9 mouse cellular contexts compared by ENCODE assay signal in genomic region chr9:89687503-89688226, GRCm38 (mm10). TPM values are rescaled to one million over a fixed set of nuclear protein-coding genes. Genes with fewer than 3 reads are reported as not detected.
DNase-seq lines count a peak whose midpoint lies in the region; ATAC-seq and TF ChIP-seq lines count a peak whose summit lies in the region.
"Had no signal": no experiment of that assay in that cellular context is flagged by ENCODE, and none has a peak within 500 bp of the region (broad histone marks: within the 10 kb centered on the region; RNA-seq: fewer than 3 reads in every experiment).

No protein-coding gene starts in this region.

- no peaks in the 10 kb centered on the region for H3K36me3 ChIP-seq in limb, embryonic 12.5 days
- H3K36me3 ChIP-seq in stomach, postnatal 0 days (ENCODE audit: control insufficient read depth, insufficient read depth, low read length): no peaks in the 10 kb centered on the region
- H3K36me3 ChIP-seq: liver, embryonic 13.5 days had no signal

- no peaks in the 10 kb centered on the region for H3K9me3 ChIP-seq in limb, embryonic 12.5 days
- no peaks in the 10 kb centered on the region for H3K9me3 ChIP-seq in stomach, postnatal 0 days (ENCODE audit: control insufficient read depth, low read length)
- H3K9me3 ChIP-seq: liver, embryonic 13.5 days had no signal

- no peak for TF ChIP-seq POLR2A in cortical plate, adult 2 months (IDR thresholded peaks at IDR 0.05; ENCODE audit: extremely low read depth, insufficient read depth, low read length)

- H3K27ac ChIP-seq in cortical plate, adult 2 months (ENCODE audit: insufficient read depth, low read length): no peak overlapping the region
- no peak overlapping the region for H3K27ac ChIP-seq in limb, embryonic 12.5 days
- no peak overlapping the region for H3K27ac ChIP-seq in stomach, postnatal 0 days (replicated peaks)
- H3K27ac ChIP-seq: liver, embryonic 13.5 days had no signal

- H3K9ac ChIP-seq in limb, embryonic 12.5 days (replicated peaks): no peak overlapping the region
- no peak overlapping the region for H3K9ac ChIP-seq in stomach, postnatal 0 days (ENCODE audit: low read length)
- H3K9ac ChIP-seq: liver, embryonic 13.5 days had no signal

- ATAC-seq in limb, embryonic 12.5 days (ENCODE audit: insufficient number of reproducible peaks, insufficient read depth, low FRiP score, low TSS enrichment, low read depth): 0 out of 2 replicates have a peak, but pooled peaks have one; percentile 20
- ATAC-seq in stomach, postnatal 0 days (ENCODE audit: low FRiP score, low TSS enrichment): no peak
- ATAC-seq in erythroid progenitor cell, adult 5-6 weeks (replicated peaks; ENCODE audit: low FRiP score, poor library complexity, severe bottlenecking): no peak

- peak; percentile 80 for TF ChIP-seq CTCF in cortical plate, adult 2 months (IDR thresholded peaks at IDR 0.05; ENCODE audit: extremely low read depth, insufficient read depth, low read length)
- TF ChIP-seq CTCF in stomach, postnatal 0 days (IDR thresholded peaks at IDR 0.05; ENCODE audit: low read depth): peak; percentile 77

- H3K4me1 ChIP-seq in cortical plate, adult 2 months (ENCODE audit: control insufficient read depth, insufficient read depth, low read length): no peaks in the 10 kb centered on the region
- no peaks in the 10 kb centered on the region for H3K4me1 ChIP-seq in limb, embryonic 12.5 days (replicated peaks)
- H3K4me1 ChIP-seq in stomach, postnatal 0 days (replicated peaks; ENCODE audit: control insufficient read depth, insufficient read depth): no peaks in the 10 kb centered on the region
- H3K4me1 ChIP-seq: liver, embryonic 13.5 days had no signal

- TF ChIP-seq EP300 in stomach, postnatal 0 days (optimal IDR thresholded peaks at IDR 0.05): no peak

- H3K4me3 ChIP-seq in cortical plate, adult 2 months (ENCODE audit: insufficient read depth, low read length): no peak overlapping the region
- H3K4me3 ChIP-seq in limb, embryonic 12.5 days (replicated peaks): no peak overlapping the region
- no peak overlapping the region for H3K4me3 ChIP-seq in stomach, postnatal 0 days (ENCODE audit: low read depth, low read length)
- H3K4me3 ChIP-seq: liver, embryonic 13.5 days had no signal

- 61% methylated on average over 10 of the region's 10 CpGs for WGBS in limb, embryonic 12.5 days
- 54% methylated on average over 10 of the region's 10 CpGs for WGBS in stomach, postnatal 0 days

- DNase-seq in kidney, adult 9 months: peak; percentile 12
- no peak for DNase-seq in kidney, postnatal 14 days
- peak; percentile 54 for DNase-seq in CD4-positive, CD25-positive, alpha-beta regulatory T cell, adult 2 months (ENCODE audit: low read depth, low spot score)
- DNase-seq in stomach, postnatal 0 days (ENCODE audit: low spot score): no peak
- no peak for DNase-seq in spleen, adult 18-20 months
- DNase-seq: liver, embryonic 13.5 days had no signal

- no peaks in the 10 kb centered on the region for H3K27me3 ChIP-seq in limb, embryonic 12.5 days
- no peaks in the 10 kb centered on the region for H3K27me3 ChIP-seq in stomach, postnatal 0 days (ENCODE audit: control insufficient read depth, insufficient read depth, low read length)
- H3K27me3 ChIP-seq: liver, embryonic 13.5 days had no signal

- H3K4me2 ChIP-seq in limb, embryonic 12.5 days: no peak overlapping the region
- no peak overlapping the region for H3K4me2 ChIP-seq in stomach, postnatal 0 days (replicated peaks; ENCODE audit: low read depth)
- H3K4me2 ChIP-seq: liver, embryonic 13.5 days had no signal

RNA-seq across cellular contexts. Expression of gene Tmed3, which starts 17.2 kb away (rescaled TPM):
- polyA plus RNA-seq in cortical plate, adult 2 months (2012; rRNA removed): 47.0 and 50.8 TPM in 2 replicates
- 59.9 and 65.9 TPM in 2 replicates for polyA plus RNA-seq in limb, embryonic 12.5 days (2016; fragmentation: Nextera tagmentation; extraction: Ambion mirVana)
- polyA plus RNA-seq in stomach, postnatal 0 days (2015; fragmentation: Nextera tagmentation; extraction: Ambion mirVana): 162 and 170 TPM in 2 replicates
- total RNA-seq in erythroid progenitor cell, adult 5-6 weeks (2015; ENCODE audit: low replicate concordance): 33.5 and 51.6 TPM in 2 replicates
- 19.6 and 45.5 TPM in 2 replicates for total RNA-seq in erythroid progenitor cell, adult 5-6 weeks (2017; ENCODE audit: low replicate concordance)

RNA-seq across cellular contexts. Expression of gene Ankrd34c, which starts 50.6 kb away (rescaled TPM):
- 7.5 and 7.6 TPM in 2 replicates for polyA plus RNA-seq in cortical plate, adult 2 months (2012; rRNA removed)
- polyA plus RNA-seq in limb, embryonic 12.5 days (2016; fragmentation: Nextera tagmentation; extraction: Ambion mirVana): not detected in 2 replicates
- polyA plus RNA-seq in stomach, postnatal 0 days (2015; fragmentation: Nextera tagmentation; extraction: Ambion mirVana): 0.04 TPM in 1 of 2 replicates, not detected in the other
- total RNA-seq in erythroid progenitor cell, adult 5-6 weeks (2015; ENCODE audit: low replicate concordance): not detected in 2 replicates
- total RNA-seq in erythroid progenitor cell, adult 5-6 weeks (2017; ENCODE audit: low replicate concordance): not detected in 2 replicates
- polyA plus RNA-seq: liver, embryonic 13.5 days had no signal

Comparison
In these comparisons a context has a peak if more than half of its experiments do, and no peak if none do; other contexts are left out.
1. DNase-seq: peak in kidney, adult 9 months (single experiment) and CD4-positive, CD25-positive, alpha-beta regulatory T cell, adult 2 months (single experiment); none in kidney, postnatal 14 days (single experiment), stomach, postnatal 0 days (single experiment) and spleen, adult 18-20 months (0 of 2).